Mouse (Mus musculus): ENCODE measurements around the gene Hcrt. TPM values are rescaled to one million over a fixed set of nuclear protein-coding genes. Genes with fewer than 3 reads are reported as not detected.

Gene Hcrt
- total and polyA plus RNA-seq, 3 experiments, result not detected

DNA sequence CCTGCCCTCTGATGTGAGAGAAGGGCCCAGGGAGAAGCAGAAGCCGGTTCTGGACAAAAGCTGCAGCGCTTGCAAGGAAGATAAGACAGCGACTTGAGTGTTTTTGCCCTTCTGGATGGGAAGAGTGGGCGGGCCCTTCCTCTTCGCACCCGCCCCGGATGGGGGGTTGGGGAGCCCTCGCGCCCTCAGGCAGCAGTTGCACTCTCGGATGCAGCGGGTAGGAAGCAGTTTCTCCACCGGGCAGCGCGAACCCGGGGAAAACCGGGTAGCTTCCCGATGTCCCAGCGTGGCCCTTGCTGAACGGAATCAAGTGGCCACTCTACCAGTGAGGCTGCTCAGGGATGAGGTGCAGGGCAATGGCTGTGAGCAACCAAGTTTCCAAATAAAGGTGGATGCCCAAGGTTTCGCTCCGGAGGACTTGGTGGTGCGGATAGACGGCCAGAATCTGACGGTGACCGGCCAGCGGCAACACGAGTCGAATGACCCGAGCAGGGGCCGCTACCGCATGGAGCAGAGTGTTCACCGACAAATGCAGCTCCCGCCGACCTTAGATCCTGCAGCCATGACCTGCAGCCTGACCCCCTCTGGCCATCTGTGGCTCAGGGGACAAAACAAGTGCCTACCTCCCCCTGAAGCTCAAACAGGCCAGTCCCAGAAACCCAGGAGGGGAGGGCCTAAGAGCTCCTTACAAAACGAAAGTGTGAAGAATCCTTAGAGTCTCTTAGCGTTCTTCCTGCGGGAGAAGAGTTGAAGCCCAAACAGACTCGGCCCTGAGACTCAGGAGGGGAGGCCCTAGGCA, 48.8 kb downstream of the Hcrt start, which contains the start of gene Hspb9:
Hspb9 (plus strand) TSS at position 116 of the 799 bp plus-strand sequence.
- Histone ChIP-seq H3K27me3 (ENCODE audit: insufficient read depth, low read length) (no peaks in the 10 kb centered on the region), H3K9me3 (replicated peaks) (no peaks in the 10 kb centered on the region), H3K36me3 (replicated peaks) (peaks cover 81% of the 10 kb centered on the region), H3K4me3 (ENCODE audit: low read depth, low read length) (peak within 1 kb of the TSS; percentile 70), H3K4me1 (ENCODE audit: insufficient read depth, low read depth, low read length) (peaks cover 69% of the 10 kb centered on the region)
- TF ChIP-seq GATA2 (IDR thresholded peaks at IDR 0.05; ENCODE audit: borderline replicate concordance, low read depth, low read length) (no peak), CTCF (IDR thresholded peaks at IDR 0.05; ENCODE audit: low read depth, low read length) (no peak), TAL1 (conservative IDR thresholded peaks at IDR 0.05; ENCODE audit: low read depth, low read length) (no peak; the same call in 1 of the 2 replicates), POLR2AphosphoS5 (IDR thresholded peaks at IDR 0.05; ENCODE audit: insufficient replicate concordance, low read depth, low read length) (no peak; the same call in 1 of the 2 replicates), GATA1 (IDR thresholded peaks at IDR 0.05; ENCODE audit: borderline replicate concordance, low read length) (no peak)
- DNase-seq (ENCODE audit: low spot score) (peak; percentile 90), ATAC-seq (ENCODE audit: extremely low read depth, insufficient number of reproducible peaks, low FRiP score, poor library complexity, severe bottlenecking) (peak; percentile 79)

DNA sequence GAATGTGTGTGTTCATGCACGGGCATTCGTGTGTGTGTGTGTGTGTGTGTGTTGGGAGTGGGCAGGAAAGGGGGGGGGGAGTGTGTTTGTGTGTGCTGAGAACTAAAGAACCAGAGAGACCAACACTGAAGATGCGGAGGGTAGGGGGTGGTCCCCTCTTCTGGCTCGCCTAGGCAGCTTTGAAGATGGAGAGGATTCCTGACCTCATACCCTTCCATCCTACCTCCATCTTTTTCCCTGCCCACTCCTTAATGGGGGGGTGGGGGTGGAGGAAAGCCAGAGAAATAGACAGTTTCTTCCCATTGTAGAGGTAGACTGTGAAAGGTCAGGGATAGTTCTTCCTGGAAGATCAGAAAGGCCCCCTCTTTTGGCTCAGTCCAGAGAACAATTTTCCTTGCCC, 49.6 kb downstream of the Hcrt start:
- DNase-seq (ENCODE audit: low spot score) (no peak), ATAC-seq (ENCODE audit: extremely low read depth, insufficient number of reproducible peaks, low FRiP score, poor library complexity, severe bottlenecking) (no peak)
- Histone ChIP-seq H3K4me3 (ENCODE audit: low read depth, low read length) (peak overlapping the region; percentile 70; the same call in 1 of the 2 replicates), H3K27me3 (ENCODE audit: insufficient read depth, low read length) (no peaks in the 10 kb centered on the region), H3K4me1 (ENCODE audit: insufficient read depth, low read depth, low read length) (peaks cover 69% of the 10 kb centered on the region), H3K36me3 (replicated peaks) (peaks cover 81% of the 10 kb centered on the region), H3K9me3 (replicated peaks) (no peaks in the 10 kb centered on the region)
- TF ChIP-seq POLR2AphosphoS5 (IDR thresholded peaks at IDR 0.05; ENCODE audit: insufficient replicate concordance, low read depth, low read length), result no peak
- TF ChIP-seq GATA2 (IDR thresholded peaks at IDR 0.05; ENCODE audit: borderline replicate concordance, low read depth, low read length), result no peak
- no peak for TF ChIP-seq CTCF (IDR thresholded peaks at IDR 0.05; ENCODE audit: low read depth, low read length)
- TF ChIP-seq TAL1 (conservative IDR thresholded peaks at IDR 0.05; ENCODE audit: low read depth, low read length), result no peak
- no peak for TF ChIP-seq GATA1 (IDR thresholded peaks at IDR 0.05; ENCODE audit: borderline replicate concordance, low read length)

DNA sequence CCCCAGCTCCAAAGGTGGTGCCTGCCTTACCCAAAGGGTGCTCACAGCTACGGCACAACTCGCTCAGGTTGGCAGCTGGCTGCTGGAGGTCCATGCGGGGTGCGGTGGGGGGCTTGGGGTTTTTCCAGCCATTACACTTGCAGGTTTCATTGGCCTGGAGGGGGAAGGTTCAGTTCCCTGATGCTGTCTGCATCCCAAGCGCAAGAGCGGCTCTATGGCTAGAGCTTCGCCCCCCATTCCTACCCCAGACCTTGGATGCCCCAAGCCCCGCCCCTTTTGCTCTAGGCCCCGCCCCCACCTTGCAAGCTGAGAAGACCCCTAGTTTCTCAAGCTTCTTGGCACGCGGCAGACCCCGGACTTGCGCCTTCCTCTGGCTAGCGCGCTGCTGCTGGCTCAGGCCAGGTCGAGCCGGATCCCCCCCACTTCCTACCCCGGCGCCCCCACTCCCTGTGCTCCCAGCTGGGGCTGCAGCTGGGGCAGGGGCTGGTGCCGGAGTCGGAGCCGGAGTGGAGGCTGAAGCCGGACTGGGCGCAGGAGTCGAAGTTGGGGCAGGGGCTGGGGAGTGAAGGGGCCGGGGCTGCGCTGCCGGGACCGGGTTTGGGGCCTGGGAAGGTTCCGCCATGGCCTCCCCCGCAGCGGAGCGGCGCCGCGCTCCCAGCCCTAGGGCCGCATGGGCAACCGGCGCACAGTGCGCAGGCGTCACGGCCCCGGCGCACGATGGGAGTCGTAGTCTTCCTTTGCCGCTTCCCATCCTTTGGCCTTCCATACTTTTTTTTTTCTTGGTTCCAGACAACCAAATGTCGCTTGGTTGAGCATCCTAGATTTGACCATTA, 50.7 kb downstream of the Hcrt start, which contains the start of gene Kat2a:
Kat2a (minus strand) TSS at position 683 of the 833 bp plus-strand sequence.
- peaks cover 67% of the 10 kb centered on the region for H3K4me1 ChIP-seq (ENCODE audit: insufficient read depth, low read depth, low read length)
- H3K4me3 ChIP-seq (ENCODE audit: low read depth, low read length), result peak within 1 kb of the TSS; percentile 92
- H3K36me3 ChIP-seq (replicated peaks), result peaks cover 81% of the 10 kb centered on the region
- TF ChIP-seq TAL1 (conservative IDR thresholded peaks at IDR 0.05; ENCODE audit: low read depth, low read length), result no peak
- TF ChIP-seq CTCF (IDR thresholded peaks at IDR 0.05; ENCODE audit: low read depth, low read length), result no peak
- no peak for TF ChIP-seq GATA2 (IDR thresholded peaks at IDR 0.05; ENCODE audit: borderline replicate concordance, low read depth, low read length)
- no peak for TF ChIP-seq POLR2AphosphoS5 (IDR thresholded peaks at IDR 0.05; ENCODE audit: insufficient replicate concordance, low read depth, low read length)
- no peak for TF ChIP-seq GATA1 (IDR thresholded peaks at IDR 0.05; ENCODE audit: borderline replicate concordance, low read length)
- H3K9me3 ChIP-seq (replicated peaks), result no peaks in the 10 kb centered on the region
- ATAC-seq (ENCODE audit: extremely low read depth, insufficient number of reproducible peaks, low FRiP score, poor library complexity, severe bottlenecking) (no peak), DNase-seq (ENCODE audit: low spot score) (peak; percentile 91)
- no peaks in the 10 kb centered on the region for H3K27me3 ChIP-seq (ENCODE audit: insufficient read depth, low read length)

Other genes with a start within 250 kb of the Hcrt start
- 134 and 139 TPM in 2 replicates for gene Acly, start 234.9 kb downstream of the Hcrt start, total RNA-seq (2014; fragmentation: Nextera tagmentation)
- gene Acly, start 234.9 kb downstream of the Hcrt start, total RNA-seq (2017), result 205 and 206 TPM in 2 replicates
- gene Acly, start 234.9 kb downstream of the Hcrt start, polyA plus RNA-seq (2012), result 36.3 and 86.9 TPM in 2 replicates
- 0.49 TPM in 1 of 2 replicates, not detected in the other for gene Ttc25, start 217.3 kb downstream of the Hcrt start, total RNA-seq (2014; fragmentation: Nextera tagmentation)
- gene Ttc25, start 217.3 kb downstream of the Hcrt start, total RNA-seq (2017), result 0.17 and 0.60 TPM in 2 replicates
- 0.09 and 0.21 TPM in 2 replicates for gene Ttc25, start 217.3 kb downstream of the Hcrt start, polyA plus RNA-seq (2012)
- gene Cnp, start 188.0 kb downstream of the Hcrt start, total RNA-seq (2014; fragmentation: Nextera tagmentation), result 1.1 and 2.7 TPM in 2 replicates
- 4.8 and 5.9 TPM in 2 replicates for gene Cnp, start 188.0 kb downstream of the Hcrt start, total RNA-seq (2017)
- 5.1 and 5.9 TPM in 2 replicates for gene Cnp, start 188.0 kb downstream of the Hcrt start, polyA plus RNA-seq (2012)
- gene Nkiras2, start 143.7 kb downstream of the Hcrt start, total RNA-seq (2014; fragmentation: Nextera tagmentation), result 47.6 and 54.9 TPM in 2 replicates
- gene Nkiras2, start 143.7 kb downstream of the Hcrt start, total RNA-seq (2017), result 18.4 and 22.7 TPM in 2 replicates
- 36.1 and 40.4 TPM in 2 replicates for gene Nkiras2, start 143.7 kb downstream of the Hcrt start, polyA plus RNA-seq (2012)
- 234 and 254 TPM in 2 replicates for gene Dnajc7, start 142.8 kb downstream of the Hcrt start, total RNA-seq (2014; fragmentation: Nextera tagmentation)
- 142 and 151 TPM in 2 replicates for gene Dnajc7, start 142.8 kb downstream of the Hcrt start, total RNA-seq (2017)
- gene Dnajc7, start 142.8 kb downstream of the Hcrt start, polyA plus RNA-seq (2012), result 98.8 and 140 TPM in 2 replicates
- not detected in 2 replicates for gene Zfp385c, start 70.5 kb downstream of the Hcrt start, total RNA-seq (2014; fragmentation: Nextera tagmentation)
- 0.11 and 0.23 TPM in 2 replicates for gene Zfp385c, start 70.5 kb downstream of the Hcrt start, total RNA-seq (2017)
- gene Zfp385c, start 70.5 kb downstream of the Hcrt start, polyA plus RNA-seq (2012), result not detected in 2 replicates
- 1.4 and 2.0 TPM in 2 replicates for gene Dhx58, start 58.7 kb downstream of the Hcrt start, total RNA-seq (2014; fragmentation: Nextera tagmentation)
- 4.2 and 4.7 TPM in 2 replicates for gene Dhx58, start 58.7 kb downstream of the Hcrt start, total RNA-seq (2017)
- 2.6 TPM in 2 replicates for gene Dhx58, start 58.7 kb downstream of the Hcrt start, polyA plus RNA-seq (2012)
- 46.8 and 47.0 TPM in 2 replicates for gene Kat2a, start 50.5 kb downstream of the Hcrt start, total RNA-seq (2014; fragmentation: Nextera tagmentation)
- gene Kat2a, start 50.5 kb downstream of the Hcrt start, total RNA-seq (2017), result 17.9 and 18.8 TPM in 2 replicates
- 93.4 and 94.2 TPM in 2 replicates for gene Kat2a, start 50.5 kb downstream of the Hcrt start, polyA plus RNA-seq (2012)
- 2.4 TPM in 1 of 2 replicates, not detected in the other for gene Hspb9, start 49.1 kb downstream of the Hcrt start, total RNA-seq (2014; fragmentation: Nextera tagmentation)
- 0.22 and 0.35 TPM in 2 replicates for gene Hspb9, start 49.1 kb downstream of the Hcrt start, total RNA-seq (2017)
- 0.55 and 0.61 TPM in 2 replicates for gene Hspb9, start 49.1 kb downstream of the Hcrt start, polyA plus RNA-seq (2012)
- 181 and 202 TPM in 2 replicates for gene Rab5c, start 24.7 kb downstream of the Hcrt start, total RNA-seq (2014; fragmentation: Nextera tagmentation)
- gene Rab5c, start 24.7 kb downstream of the Hcrt start, total RNA-seq (2017), result 153 and 173 TPM in 2 replicates
- gene Rab5c, start 24.7 kb downstream of the Hcrt start, polyA plus RNA-seq (2012), result 362 and 429 TPM in 2 replicates
- gene Kcnh4, start 3.0 kb downstream of the Hcrt start, total RNA-seq (2014; fragmentation: Nextera tagmentation), result not detected in 2 replicates
- not detected in 2 replicates for gene Kcnh4, start 3.0 kb downstream of the Hcrt start, total RNA-seq (2017)
- not detected in 2 replicates for gene Kcnh4, start 3.0 kb downstream of the Hcrt start, polyA plus RNA-seq (2012)
- 6.0 and 6.3 TPM in 2 replicates for gene Ghdc, start 8.0 kb upstream of the Hcrt start, total RNA-seq (2014; fragmentation: Nextera tagmentation)
- 3.6 and 4.4 TPM in 2 replicates for gene Ghdc, start 8.0 kb upstream of the Hcrt start, total RNA-seq (2017)
- 3.8 and 3.9 TPM in 2 replicates for gene Ghdc, start 8.0 kb upstream of the Hcrt start, polyA plus RNA-seq (2012)
- gene Stat5b, start 87.8 kb upstream of the Hcrt start, total RNA-seq (2014; fragmentation: Nextera tagmentation), result 91.4 and 93.0 TPM in 2 replicates
- gene Stat5b, start 87.8 kb upstream of the Hcrt start, total RNA-seq (2017), result 52.2 and 55.9 TPM in 2 replicates
- 65.8 and 73.5 TPM in 2 replicates for gene Stat5b, start 87.8 kb upstream of the Hcrt start, polyA plus RNA-seq (2012)
- gene Stat5a, start 96.4 kb upstream of the Hcrt start, total RNA-seq (2014; fragmentation: Nextera tagmentation), result 161 and 162 TPM in 2 replicates
- gene Stat5a, start 96.4 kb upstream of the Hcrt start, total RNA-seq (2017), result 106 and 112 TPM in 2 replicates
- 157 and 161 TPM in 2 replicates for gene Stat5a, start 96.4 kb upstream of the Hcrt start, polyA plus RNA-seq (2012)
- 81.1 and 87.5 TPM in 2 replicates for gene Stat3, start 176.6 kb upstream of the Hcrt start, total RNA-seq (2014; fragmentation: Nextera tagmentation)
- 69.3 and 70.3 TPM in 2 replicates for gene Stat3, start 176.6 kb upstream of the Hcrt start, total RNA-seq (2017)
- gene Stat3, start 176.6 kb upstream of the Hcrt start, polyA plus RNA-seq (2012), result 42.1 and 63.5 TPM in 2 replicates
- 13.1 and 15.0 TPM in 2 replicates for gene Cavin1, start 208.0 kb upstream of the Hcrt start, total RNA-seq (2014; fragmentation: Nextera tagmentation)
- gene Cavin1, start 208.0 kb upstream of the Hcrt start, total RNA-seq (2017), result 3.1 and 3.8 TPM in 2 replicates
- 37.0 and 39.4 TPM in 2 replicates for gene Cavin1, start 208.0 kb upstream of the Hcrt start, polyA plus RNA-seq (2012)
- 109 and 180 TPM in 2 replicates for gene Atp6v0a1, start 246.5 kb upstream of the Hcrt start, total RNA-seq (2014; fragmentation: Nextera tagmentation)
- gene Atp6v0a1, start 246.5 kb upstream of the Hcrt start, total RNA-seq (2017), result 53.7 and 77.6 TPM in 2 replicates
- 25.8 and 26.3 TPM in 2 replicates for gene Atp6v0a1, start 246.5 kb upstream of the Hcrt start, polyA plus RNA-seq (2012)

Data from G1E (cell line).